ENCODE assay signal across 33 mouse cellular contexts in genomic region chr8:77738419-77738818, GRCm38 (mm10). TPM values are rescaled to one million over a fixed set of nuclear protein-coding genes. Genes with fewer than 3 reads are reported as not detected.
"Had no signal": no experiment of that assay in that cellular context is flagged by ENCODE, and none has a peak within 500 bp of the region (broad histone marks: within the 10 kb centered on the region; RNA-seq: fewer than 3 reads in every experiment).

No protein-coding gene starts in this region.

- H3K4me1 ChIP-seq: limb, embryonic 12.5 days; limb, embryonic 13.5 days; limb, embryonic 15.5 days; liver, embryonic 12.5 days; liver, embryonic 13.5 days; liver, embryonic 15.5 days; megakaryocyte, embryonic 14.5 days; midbrain, embryonic 10.5 days; midbrain, embryonic 12.5 days; midbrain, embryonic 13.5 days; midbrain, embryonic 15.5 days; neural tube, embryonic 12.5 days had no signal

- H3K4me3 ChIP-seq: limb, embryonic 10.5 days; limb, embryonic 12.5 days; limb, embryonic 13.5 days; limb, embryonic 15.5 days; liver, embryonic 12.5 days; liver, embryonic 13.5 days; liver, embryonic 15.5 days; lung, embryonic 15.5 days; megakaryocyte, embryonic 14.5 days; midbrain, embryonic 10.5 days; midbrain, embryonic 12.5 days; midbrain, embryonic 13.5 days; midbrain, embryonic 15.5 days; neural tube, embryonic 12.5 days had no signal

- H3K27ac ChIP-seq: limb, embryonic 10.5 days; limb, embryonic 12.5 days; limb, embryonic 13.5 days; limb, embryonic 15.5 days; liver, embryonic 12.5 days; liver, embryonic 13.5 days; liver, embryonic 14.5 days; liver, embryonic 15.5 days; lung, embryonic 15.5 days; macrophage; midbrain, embryonic 10.5 days; midbrain, embryonic 12.5 days; midbrain, embryonic 13.5 days; midbrain, embryonic 15.5 days; neural tube, embryonic 12.5 days had no signal

- H3K9me3 ChIP-seq: limb, embryonic 10.5 days; limb, embryonic 12.5 days; limb, embryonic 13.5 days; limb, embryonic 15.5 days; liver, embryonic 12.5 days; liver, embryonic 13.5 days; liver, embryonic 15.5 days; lung, embryonic 15.5 days; megakaryocyte, embryonic 14.5 days; midbrain, embryonic 10.5 days; midbrain, embryonic 12.5 days; midbrain, embryonic 13.5 days; midbrain, embryonic 15.5 days; neural tube, embryonic 12.5 days had no signal

- ATAC-seq: liver, embryonic 12.5 days; liver, postnatal 0 days; lung, postnatal 0 days; midbrain, embryonic 13.5 days; midbrain, embryonic 15.5 days; midbrain, embryonic 16.5 days had no signal

- H3K4me2 ChIP-seq: limb, embryonic 12.5 days; limb, embryonic 13.5 days; limb, embryonic 15.5 days; liver, embryonic 11.5 days; liver, embryonic 12.5 days; liver, embryonic 13.5 days; liver, embryonic 15.5 days; lung, embryonic 14.5 days; lung, embryonic 15.5 days; midbrain, embryonic 11.5 days; midbrain, embryonic 12.5 days; midbrain, embryonic 13.5 days; midbrain, embryonic 15.5 days; neural tube, embryonic 12.5 days had no signal

- DNase-seq: left cerebral cortex, postnatal 4 days; liver; liver, embryonic 13.5 days; liver, postnatal 0 days; lung, adult 18-20 months; lung, adult 2 months; lung, embryonic 14.5 days; lung, postnatal 10 days; lung, postnatal 14 days; lung, postnatal 36 days; lung, postnatal 4 days; midbrain, embryonic 14.5 days had no signal

- H3K9ac ChIP-seq: limb, embryonic 12.5 days; limb, embryonic 13.5 days; limb, embryonic 15.5 days; liver, embryonic 12.5 days; liver, embryonic 13.5 days; liver, embryonic 14.5 days; liver, embryonic 15.5 days; liver, postnatal 0 days; lung, embryonic 14.5 days; lung, embryonic 15.5 days; midbrain, embryonic 12.5 days; midbrain, embryonic 13.5 days; midbrain, embryonic 15.5 days; neural tube, embryonic 12.5 days had no signal

- H3K27me3 ChIP-seq: limb, embryonic 12.5 days; limb, embryonic 13.5 days; limb, embryonic 15.5 days; liver, embryonic 12.5 days; liver, embryonic 13.5 days; liver, embryonic 15.5 days; lung, embryonic 15.5 days; megakaryocyte, embryonic 14.5 days; midbrain, embryonic 12.5 days; midbrain, embryonic 13.5 days; midbrain, embryonic 15.5 days; neural tube, embryonic 12.5 days had no signal

- H3K36me3 ChIP-seq: limb, embryonic 10.5 days; limb, embryonic 12.5 days; limb, embryonic 13.5 days; limb, embryonic 15.5 days; liver, embryonic 12.5 days; liver, embryonic 13.5 days; liver, embryonic 15.5 days; lung, embryonic 15.5 days; midbrain, embryonic 10.5 days; midbrain, embryonic 12.5 days; midbrain, embryonic 13.5 days; midbrain, embryonic 15.5 days; neural tube, embryonic 12.5 days had no signal

RNA-seq across cellular contexts. Expression of gene Ednra, which starts 14.2 kb away (rescaled TPM):
- total RNA-seq: megakaryocyte-erythroid progenitor cell, adult 5-6 weeks; monocyte, adult 5-6 weeks had no signal
- polyA plus RNA-seq: macrophage had no signal
